Mouse (Mus musculus): ENCODE results near the gene Synj2. TPM values are rescaled to one million over a fixed set of nuclear protein-coding genes. Genes with fewer than 3 reads are reported as not detected.

Gene Synj2
- 13.7 and 14.5 TPM in 2 replicates for polyA plus RNA-seq (2012; rRNA removed)

DNA sequence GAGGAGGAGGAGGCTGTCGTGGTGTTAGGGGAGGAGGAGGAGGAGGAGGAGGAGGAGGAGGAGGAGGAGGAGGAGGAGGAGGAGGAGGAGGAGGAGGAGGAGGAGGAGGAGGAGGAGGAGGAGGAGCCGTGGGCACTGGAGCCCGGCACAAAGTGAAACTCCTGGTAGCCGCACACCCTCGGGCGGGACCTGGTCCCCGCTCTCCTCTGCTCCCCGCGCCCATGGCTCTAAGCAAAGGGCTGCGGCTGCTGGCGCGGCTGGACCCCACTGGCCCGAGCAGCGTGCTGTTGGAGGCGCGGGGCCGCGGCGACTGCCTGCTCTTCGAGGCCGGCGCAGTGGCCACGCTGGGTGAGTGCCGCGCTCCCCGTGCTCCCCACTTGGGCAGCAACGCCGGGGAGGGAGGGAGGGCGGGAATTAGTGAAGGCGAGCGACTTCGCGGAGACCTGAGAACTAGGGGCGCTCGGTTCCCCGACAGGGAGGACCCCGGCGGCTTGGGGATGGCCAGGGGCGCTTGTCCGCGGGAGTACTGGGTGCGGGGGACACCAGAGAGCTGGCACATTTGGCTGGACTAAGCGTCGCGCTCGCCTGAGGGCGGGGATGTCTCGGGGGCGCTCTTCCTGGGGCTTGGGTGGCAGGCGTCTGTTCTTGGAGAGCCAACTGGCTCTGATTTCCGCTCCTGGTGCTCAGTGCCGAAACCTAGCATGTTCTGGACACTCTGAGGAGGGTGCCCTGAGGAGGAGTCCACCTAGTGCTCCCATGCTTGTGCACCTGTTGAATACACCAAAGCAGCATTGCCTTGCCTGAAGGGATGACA, at the start of gene Synj2:
Synj2 (plus strand) TSS at position 51 of the 814 bp plus-strand sequence.

DNA sequence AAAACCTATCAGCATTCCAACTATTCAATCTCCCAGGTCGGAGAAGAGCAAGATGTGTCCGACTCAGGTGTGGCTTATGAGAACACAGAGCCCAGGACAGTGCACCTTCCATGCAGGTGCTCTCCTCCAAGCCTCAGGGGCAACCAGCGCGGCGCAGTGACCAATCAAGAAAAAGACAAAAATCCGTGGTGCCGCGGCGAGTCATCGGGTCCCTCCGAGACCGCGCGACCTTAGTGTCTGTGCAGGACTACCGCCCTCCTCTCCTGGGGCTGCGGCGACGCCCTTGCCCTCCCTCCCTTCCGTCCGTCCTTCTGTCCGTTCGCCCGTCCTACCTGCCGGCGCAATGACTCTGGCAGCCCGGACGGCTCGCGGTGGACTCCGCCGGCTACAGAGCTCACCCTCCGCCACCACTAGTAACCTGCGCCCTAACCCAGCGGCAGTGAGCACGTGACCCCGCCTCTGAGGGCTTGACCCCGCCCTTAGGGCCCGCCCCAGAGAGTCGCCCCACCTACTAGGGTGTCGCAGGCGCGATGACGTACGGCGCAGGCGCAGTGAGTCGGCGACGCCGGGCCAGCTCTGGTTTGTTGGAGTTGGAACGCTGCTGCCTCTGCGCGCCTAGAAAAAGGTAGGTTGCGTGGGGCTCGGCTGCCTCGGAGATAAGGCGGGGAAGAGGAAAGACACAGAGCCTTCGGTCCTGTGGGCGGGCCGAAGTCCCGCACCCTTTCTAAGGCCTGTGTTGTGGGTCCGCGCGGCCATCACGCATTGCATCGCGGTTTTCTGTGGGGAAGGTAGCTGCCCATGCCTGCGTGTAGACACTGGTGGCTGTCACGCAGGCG, 138.4 kb downstream of the Synj2 start, which contains the start of the genes Serac1 and Gtf2h5:
Serac1 (minus strand) TSS at position 455 of the 836 bp plus-strand sequence.
Gtf2h5 (plus strand) TSS at position 500 of the 836 bp plus-strand sequence.

Other genes starting within 250 kb of the Synj2 start
- gene Snx9, start 100.0 kb upstream of the Synj2 start, polyA plus RNA-seq (2012; rRNA removed): 33.2 and 37.5 TPM in 2 replicates
- 2.2 and 2.6 TPM in 2 replicates for gene Serac1, start 138.5 kb downstream of the Synj2 start, polyA plus RNA-seq (2012; rRNA removed)
- gene Gtf2h5, start 138.5 kb downstream of the Synj2 start, polyA plus RNA-seq (2012; rRNA removed): 6.1 and 6.9 TPM in 2 replicates
- 52.9 and 57.0 TPM in 2 replicates for gene Tulp4, start 165.2 kb downstream of the Synj2 start, polyA plus RNA-seq (2012; rRNA removed)

Measured in colon, adult 2 months (tissue).